Mouse (Mus musculus): ENCODE measurements around the gene Tesc. TPM values are rescaled to one million over a fixed set of nuclear protein-coding genes. Genes with fewer than 3 reads are reported as not detected.

Tesc gene
- polyA plus RNA-seq, 2 experiments, result 0.58 to 1.2 TPM

GRCm38 (mm10) chr5:118031059-118031458 lies 3.5 kb downstream of the Tesc start:
- WGBS (ENCODE audit: insufficient replicate concordance), result 14% methylated on average over 5 of the region's 5 CpGs
- H3K4me2 ChIP-seq (ENCODE audit: low read depth), result no peak overlapping the region
- ATAC-seq (ENCODE audit: insufficient read depth) (no peak), DNase-seq (ENCODE audit: low read depth in 3 of 3, low spot score in 3 of 3) (no peak)
- no peaks in the 10 kb centered on the region for H3K9me3 ChIP-seq (ENCODE audit: control insufficient read depth, low read length)
- no peaks in the 10 kb centered on the region for H3K36me3 ChIP-seq (replicated peaks; ENCODE audit: control insufficient read depth, insufficient read depth, low read depth)
- no peaks in the 10 kb centered on the region for H3K4me1 ChIP-seq (replicated peaks; ENCODE audit: control insufficient read depth in 2 of 2, insufficient read depth in 2 of 2, low read length in 1 of 2)
- no peak overlapping the region for H3K9ac ChIP-seq (replicated peaks)
- H3K4me3 ChIP-seq (ENCODE audit: insufficient read depth in 1 of 2, low read depth in 2 of 2, low read length in 2 of 2), result no peak overlapping the region
- H3K27ac ChIP-seq, result no peak overlapping the region
- H3K27me3 ChIP-seq (ENCODE audit: control insufficient read depth, insufficient read depth, low read length), result peaks cover 36% of the 10 kb centered on the region
- no peak for TF ChIP-seq CTCF (IDR thresholded peaks at IDR 0.05; ENCODE audit: low read depth)
- TF ChIP-seq EP300 (IDR thresholded peaks at IDR 0.05; ENCODE audit: low read depth), result no peak

DNA sequence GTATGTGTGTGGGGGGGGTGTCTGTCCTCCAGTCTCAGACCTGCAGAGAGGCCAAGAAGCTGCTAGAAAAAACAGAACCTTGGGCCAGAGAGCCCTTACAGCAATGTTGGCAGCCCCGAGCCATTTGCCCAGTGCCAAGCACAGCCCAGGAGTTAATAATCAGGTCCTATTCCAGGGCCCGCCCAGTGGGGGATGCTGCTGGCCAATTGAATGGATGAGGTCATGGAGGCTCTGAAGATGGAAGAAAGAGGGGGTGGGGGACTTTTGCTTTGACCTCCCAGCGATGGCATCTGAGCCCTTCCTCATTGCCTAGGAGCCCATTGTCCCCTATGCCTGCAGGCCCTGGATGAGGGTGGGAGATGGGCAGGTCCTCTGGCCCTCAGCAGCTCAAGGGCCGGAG lies 4.0 kb downstream of the Tesc start:
- 51% methylated on average over 4 of the region's 4 CpGs for whole genome bisulfite sequencing (ENCODE audit: insufficient replicate concordance)
- TF ChIP-seq CTCF (IDR thresholded peaks at IDR 0.05; ENCODE audit: low read depth), result no peak
- no peak for TF ChIP-seq EP300 (IDR thresholded peaks at IDR 0.05; ENCODE audit: low read depth)

GRCm38 (mm10) chr5:118033328-118033727 lies 5.8 kb downstream of the Tesc start:
- H3K9ac ChIP-seq (replicated peaks), result no peak overlapping the region

More for the DNA sequence above, 4.0 kb downstream of the Tesc start:
- Histone ChIP-seq H3K4me3 (ENCODE audit: insufficient read depth in 1 of 2, low read depth in 2 of 2, low read length in 2 of 2) (no peak overlapping the region), H3K4me1 (replicated peaks; ENCODE audit: control insufficient read depth in 2 of 2, insufficient read depth in 2 of 2, low read length in 1 of 2) (no peaks in the 10 kb centered on the region), H3K36me3 (replicated peaks; ENCODE audit: control insufficient read depth, insufficient read depth, low read depth) (no peaks in the 10 kb centered on the region), H3K4me2 (ENCODE audit: low read depth) (no peak overlapping the region), H3K27ac (no peak overlapping the region), H3K9ac (replicated peaks) (no peak overlapping the region), H3K9me3 (ENCODE audit: control insufficient read depth, low read length) (no peaks in the 10 kb centered on the region), H3K27me3 (ENCODE audit: control insufficient read depth, insufficient read depth, low read length) (peaks cover 32% of the 10 kb centered on the region)
- no peak for ATAC-seq (ENCODE audit: insufficient read depth)
- DNase-seq (ENCODE audit: low read depth in 3 of 3, low spot score in 3 of 3), result no peak

DNA sequence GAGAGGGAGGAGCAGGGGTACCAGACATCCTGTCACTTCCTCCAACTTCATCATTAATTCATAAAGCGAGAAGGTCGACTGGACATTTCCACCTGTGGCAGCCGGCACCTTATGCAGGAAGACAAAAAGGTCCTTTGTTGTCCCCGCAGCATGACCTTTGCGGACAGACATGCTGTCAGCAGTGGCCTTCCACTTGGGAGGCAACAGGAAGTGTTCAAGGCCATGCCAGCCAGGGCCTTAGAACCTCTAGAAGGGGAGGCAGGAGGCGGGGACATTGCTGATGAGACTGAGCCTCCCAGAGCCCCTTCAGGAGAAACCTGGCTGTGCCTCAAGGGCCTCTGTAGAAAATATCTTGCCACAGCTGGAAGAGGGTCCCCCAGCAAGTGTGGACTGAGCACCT lies 6.2 kb downstream of the Tesc start:
- Histone ChIP-seq H3K9me3 (ENCODE audit: control insufficient read depth, low read length) (no peaks in the 10 kb centered on the region), H3K9ac (replicated peaks) (no peak overlapping the region), H3K4me1 (replicated peaks; ENCODE audit: control insufficient read depth in 2 of 2, insufficient read depth in 2 of 2, low read length in 1 of 2) (no peaks in the 10 kb centered on the region; a peak in 1 of 4 replicates), H3K4me2 (ENCODE audit: low read depth) (no peak overlapping the region), H3K36me3 (replicated peaks; ENCODE audit: control insufficient read depth, insufficient read depth, low read depth) (no peaks in the 10 kb centered on the region), H3K4me3 (ENCODE audit: insufficient read depth in 1 of 2, low read depth in 2 of 2, low read length in 2 of 2) (no peak overlapping the region), H3K27ac (no peak overlapping the region), H3K27me3 (ENCODE audit: control insufficient read depth, insufficient read depth, low read length) (peaks cover 9% of the 10 kb centered on the region)
- 49% methylated on average over 6 of the region's 6 CpGs for WGBS (ENCODE audit: insufficient replicate concordance)
- ATAC-seq (ENCODE audit: insufficient read depth) (no peak), DNase-seq (ENCODE audit: low read depth in 3 of 3, low spot score in 3 of 3) (no peak)
- TF ChIP-seq EP300 (IDR thresholded peaks at IDR 0.05; ENCODE audit: low read depth), result no peak
- TF ChIP-seq CTCF (IDR thresholded peaks at IDR 0.05; ENCODE audit: low read depth), result no peak

More at GRCm38 (mm10) chr5:118033328-118033727, 5.8 kb downstream of the Tesc start:
- DNase-seq (ENCODE audit: low read depth in 3 of 3, low spot score in 3 of 3), result no peak
- no peak overlapping the region for H3K27ac ChIP-seq
- H3K4me3 ChIP-seq (ENCODE audit: insufficient read depth in 1 of 2, low read depth in 2 of 2, low read length in 2 of 2), result no peak overlapping the region
- TF ChIP-seq CTCF (IDR thresholded peaks at IDR 0.05; ENCODE audit: low read depth) (no peak), EP300 (IDR thresholded peaks at IDR 0.05; ENCODE audit: low read depth) (no peak)
- no peak overlapping the region for H3K4me2 ChIP-seq (ENCODE audit: low read depth)
- H3K9me3 ChIP-seq (ENCODE audit: control insufficient read depth, low read length), result no peaks in the 10 kb centered on the region
- peaks cover 14% of the 10 kb centered on the region for H3K27me3 ChIP-seq (ENCODE audit: control insufficient read depth, insufficient read depth, low read length)
- 33% methylated on average over 4 of the region's 4 CpGs for WGBS (ENCODE audit: insufficient replicate concordance)
- ATAC-seq (ENCODE audit: insufficient read depth), result no peak
- H3K4me1 ChIP-seq (replicated peaks; ENCODE audit: control insufficient read depth in 2 of 2, insufficient read depth in 2 of 2, low read length in 1 of 2), result no peaks in the 10 kb centered on the region; a peak in 1 of 4 replicates
- H3K36me3 ChIP-seq (replicated peaks; ENCODE audit: control insufficient read depth, insufficient read depth, low read depth), result no peaks in the 10 kb centered on the region

DNA sequence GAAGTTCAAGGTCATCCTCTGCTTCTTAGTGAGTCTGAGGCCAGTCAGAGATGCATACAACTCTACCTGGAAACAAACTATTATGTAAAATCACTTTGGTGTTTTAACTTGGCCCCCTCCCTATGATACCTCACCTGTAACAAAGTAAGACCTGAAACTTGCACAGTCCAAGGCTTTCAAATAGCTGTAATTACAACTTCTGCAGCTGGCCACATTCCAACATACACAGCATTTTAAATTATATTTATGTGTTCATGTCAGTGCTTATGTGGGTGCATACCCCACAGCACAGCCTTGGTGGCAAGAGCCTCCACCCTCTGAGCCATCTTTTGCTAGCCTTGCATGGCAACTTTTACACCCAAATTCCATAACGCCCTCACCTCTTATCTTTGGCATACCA lies 7.1 kb downstream of the Tesc start:
- ATAC-seq (ENCODE audit: insufficient read depth) (no peak), DNase-seq (ENCODE audit: low read depth in 3 of 3, low spot score in 3 of 3) (no peak)
- Histone ChIP-seq H3K36me3 (replicated peaks; ENCODE audit: control insufficient read depth, insufficient read depth, low read depth) (no peaks in the 10 kb centered on the region), H3K4me2 (ENCODE audit: low read depth) (no peak overlapping the region), H3K9ac (replicated peaks) (no peak overlapping the region), H3K4me1 (replicated peaks; ENCODE audit: control insufficient read depth in 2 of 2, insufficient read depth in 2 of 2, low read length in 1 of 2) (no peaks in the 10 kb centered on the region; a peak in 1 of 4 replicates), H3K27ac (no peak overlapping the region), H3K9me3 (ENCODE audit: control insufficient read depth, low read length) (no peaks in the 10 kb centered on the region), H3K4me3 (ENCODE audit: insufficient read depth in 1 of 2, low read depth in 2 of 2, low read length in 2 of 2) (no peak overlapping the region), H3K27me3 (ENCODE audit: control insufficient read depth, insufficient read depth, low read length) (peaks cover under 1% of the 10 kb centered on the region; the same call in 1 of the 2 replicates)
- WGBS (ENCODE audit: insufficient replicate concordance), result 64% methylated on average over 1 of the region's 1 CpGs
- TF ChIP-seq EP300 (IDR thresholded peaks at IDR 0.05; ENCODE audit: low read depth) (no peak), CTCF (IDR thresholded peaks at IDR 0.05; ENCODE audit: low read depth) (no peak)

Data from liver, embryonic 14.5 days (tissue).